Mouse (Mus musculus): ENCODE results near the gene Zeb2.

DNA sequence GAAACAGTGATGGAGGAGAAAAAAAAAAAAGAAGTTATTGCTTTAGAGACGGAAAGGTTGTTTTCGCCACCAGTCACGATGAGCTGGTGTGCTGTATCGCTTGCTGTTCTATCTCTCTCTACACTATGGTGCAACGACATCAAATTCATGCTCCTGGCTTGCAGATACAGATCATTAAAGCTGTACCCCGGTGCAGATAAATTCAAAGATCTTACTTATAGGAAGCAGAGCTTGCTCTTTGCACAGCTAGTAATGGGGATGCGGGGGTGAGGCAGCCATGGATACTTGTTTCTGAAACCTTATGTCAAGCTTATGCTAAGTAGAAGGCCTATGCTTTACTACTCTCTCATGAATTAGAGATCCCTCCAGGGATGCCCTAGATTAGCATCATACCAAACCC is 23.7 kb downstream of the Zeb2 start:
- TF ChIP-seq CTCF (IDR thresholded peaks at IDR 0.05; ENCODE audit: borderline replicate concordance, extremely low read depth, insufficient read depth, insufficient read length): no peak
- no peak for TF ChIP-seq POLR2A (IDR thresholded peaks at IDR 0.05; ENCODE audit: borderline replicate concordance, extremely low read depth, insufficient read depth, insufficient read length, poor library complexity, severe bottlenecking)
